Mouse (Mus musculus) skeletal muscle tissue, adult 2 months (tissue): Measurements from ENCODE around the gene Tnfrsf18.

Experiments used
- DNase-seq: peaks from one replicate; pipeline ENCODE4 v3.0.0-alpha.2; 2012; ENCODE audit warnings: low read depth, low spot score

Gene Tnfrsf18

DNA sequence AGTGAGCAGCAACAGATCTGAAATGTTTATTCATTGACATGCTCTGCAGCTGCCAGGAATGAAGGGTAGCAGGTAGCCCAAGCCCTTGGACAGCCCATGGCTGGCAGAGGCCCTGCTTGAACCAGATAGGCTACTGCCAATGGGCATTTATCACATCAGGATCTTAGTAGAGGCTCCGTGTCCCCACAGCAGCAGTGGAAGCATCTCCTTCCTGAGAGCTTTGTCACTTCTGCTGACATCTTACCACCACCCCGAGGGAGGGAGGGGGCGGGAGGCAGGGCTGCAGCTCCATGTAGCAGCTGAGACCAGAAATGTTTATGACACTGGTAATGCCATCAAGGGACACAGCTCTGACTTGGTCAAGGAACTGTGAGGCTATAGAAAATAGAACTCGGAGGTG, 6.9 kb downstream of the Tnfrsf18 start:
- DNase-seq = no peak

DNA sequence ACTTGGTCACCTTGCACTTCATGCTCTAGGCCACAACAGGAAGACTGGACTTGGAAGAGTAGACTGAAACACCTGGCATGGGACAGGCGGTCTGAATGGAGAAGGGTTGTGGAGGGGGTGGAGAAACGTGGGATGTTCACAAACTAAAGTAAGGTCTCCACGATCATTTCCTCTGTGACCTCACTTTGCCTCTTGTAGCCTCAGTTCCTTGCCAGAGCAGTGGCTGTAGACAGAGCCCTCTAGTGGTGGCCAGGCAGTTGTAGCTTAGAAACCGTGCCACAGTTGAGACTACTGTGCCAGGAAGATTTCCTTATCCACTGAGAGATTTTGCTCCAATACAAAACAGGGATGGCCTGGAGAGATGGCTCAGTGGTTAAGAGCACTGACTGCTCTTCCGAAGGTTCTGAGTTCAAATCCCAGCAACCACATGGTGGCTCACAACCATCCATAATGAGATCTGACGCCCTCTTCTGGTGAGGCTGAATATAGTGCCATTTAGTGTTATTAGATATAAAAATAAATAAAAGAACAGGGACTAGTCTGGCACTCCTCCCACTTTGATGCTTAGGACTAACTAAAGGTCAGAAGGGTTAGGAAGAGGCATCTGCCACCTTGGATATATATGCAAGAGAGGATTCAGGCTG, 7.6 kb downstream of the Tnfrsf18 start:
- DNase-seq = peak; percentile 55

DNA sequence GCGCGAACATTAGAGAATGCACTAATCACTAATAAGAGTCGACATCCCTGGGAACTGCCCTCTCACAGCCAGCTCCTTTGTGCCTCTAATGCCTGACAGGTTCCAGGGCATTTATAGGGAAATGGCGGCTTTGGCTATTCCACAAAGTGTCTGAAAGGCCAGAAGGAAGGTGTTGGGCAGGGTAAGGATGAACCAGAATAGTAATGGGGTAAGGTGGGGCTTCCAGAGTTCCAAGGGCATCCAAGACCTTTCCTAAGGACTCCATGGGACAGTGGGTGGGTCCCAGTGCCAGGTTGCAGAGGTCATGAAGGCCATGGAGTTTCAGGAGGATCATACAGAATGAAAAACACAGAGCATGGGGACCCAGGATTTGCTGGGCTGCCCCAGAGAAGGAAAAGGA, 8.3 kb downstream of the Tnfrsf18 start:
- no peak for DNase-seq

DNA sequence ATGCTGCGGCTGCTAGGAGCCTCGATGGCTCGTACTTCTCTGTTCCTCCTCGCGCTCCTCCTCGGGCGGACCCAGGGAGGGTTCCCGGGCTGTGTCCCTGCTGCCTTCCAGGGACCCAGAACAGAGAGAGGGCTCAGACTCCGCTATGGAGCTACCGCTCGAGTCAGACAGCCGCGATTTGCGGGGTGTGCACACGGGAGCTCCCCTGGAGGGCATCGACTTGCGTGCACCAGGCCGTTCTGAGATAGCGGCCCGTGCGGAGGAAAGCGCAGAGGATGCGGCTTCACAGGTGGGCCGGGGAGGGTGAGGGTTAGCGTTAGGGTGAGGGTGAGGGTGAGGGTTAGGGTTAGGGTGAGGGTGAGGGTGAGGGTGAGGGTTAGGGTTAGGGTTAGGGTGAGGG, 8.9 kb downstream of the Tnfrsf18 start:
- no peak for DNase-seq

DNA sequence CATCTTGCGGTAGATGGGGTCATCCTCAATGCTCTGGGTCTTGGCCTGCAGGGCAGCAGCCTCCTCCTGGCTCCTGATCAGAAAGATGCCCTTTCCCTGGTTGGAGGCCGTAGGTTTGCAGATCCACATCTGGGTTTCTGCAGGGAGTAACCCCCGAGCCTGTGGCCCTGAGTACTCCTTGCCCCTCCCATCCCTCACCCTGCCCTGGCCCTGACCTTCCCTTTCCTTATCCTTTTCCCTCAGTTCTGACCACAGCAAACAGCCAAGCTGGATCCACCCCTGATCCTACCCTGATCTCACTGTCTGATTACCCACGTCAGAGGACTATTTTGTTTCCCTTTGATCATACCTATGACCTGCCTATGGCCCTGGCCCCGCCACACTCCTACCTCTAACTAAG, 18.8 kb downstream of the Tnfrsf18 start:
- DNase-seq = no peak

- no peak for DNase-seq
These were observed 23.8 kb downstream of the Tnfrsf18 start for GRCm38 (mm10) chr4:156049779-156050178.

GRCm38 (mm10) chr4:156050391-156050980, 24.5 kb downstream of the Tnfrsf18 start:
- no peak for DNase-seq

DNA sequence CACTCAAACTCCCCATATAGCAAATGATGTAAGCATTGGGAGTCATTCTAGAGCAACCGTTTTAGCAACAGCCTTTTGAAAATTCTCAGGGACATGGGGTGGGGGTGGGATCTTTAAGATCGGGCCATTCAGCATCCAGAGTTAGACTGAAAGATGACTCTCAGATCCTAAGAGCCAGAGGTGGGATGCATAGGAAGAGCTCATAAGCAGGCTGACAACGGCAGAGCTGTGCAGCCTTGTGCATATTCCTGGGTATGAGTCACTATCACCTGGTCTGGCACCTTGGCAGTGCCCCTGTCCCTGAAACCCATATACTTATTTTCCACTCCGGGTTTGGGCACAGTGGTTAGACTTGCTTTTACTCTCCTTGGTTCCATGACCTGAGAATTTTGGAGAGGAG, 27.1 kb downstream of the Tnfrsf18 start:
- no peak for DNase-seq

GRCm38 (mm10) chr4:156054130-156054529, 28.2 kb downstream of the Tnfrsf18 start:
- DNase-seq = no peak

DNA sequence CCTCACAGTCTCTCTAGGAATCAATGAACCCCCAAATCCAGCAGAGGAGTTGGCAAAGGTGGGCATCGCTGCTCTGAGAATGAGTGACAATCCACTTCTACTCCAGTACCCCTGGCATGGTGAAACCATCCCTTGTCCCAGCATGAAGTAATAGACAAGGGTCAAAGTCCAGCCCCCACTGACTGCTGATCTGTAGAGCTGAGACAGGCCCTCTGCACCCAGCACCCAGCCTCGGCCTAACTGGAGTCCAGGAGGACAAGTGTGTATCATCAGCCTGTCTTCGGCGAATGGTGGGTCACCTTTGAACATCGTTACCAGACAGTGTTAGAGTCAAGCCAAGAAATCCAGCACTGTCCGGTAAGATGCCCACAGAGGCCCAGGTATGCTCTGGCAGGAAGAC, 28.6 kb downstream of the Tnfrsf18 start:
- no peak for DNase-seq

DNA sequence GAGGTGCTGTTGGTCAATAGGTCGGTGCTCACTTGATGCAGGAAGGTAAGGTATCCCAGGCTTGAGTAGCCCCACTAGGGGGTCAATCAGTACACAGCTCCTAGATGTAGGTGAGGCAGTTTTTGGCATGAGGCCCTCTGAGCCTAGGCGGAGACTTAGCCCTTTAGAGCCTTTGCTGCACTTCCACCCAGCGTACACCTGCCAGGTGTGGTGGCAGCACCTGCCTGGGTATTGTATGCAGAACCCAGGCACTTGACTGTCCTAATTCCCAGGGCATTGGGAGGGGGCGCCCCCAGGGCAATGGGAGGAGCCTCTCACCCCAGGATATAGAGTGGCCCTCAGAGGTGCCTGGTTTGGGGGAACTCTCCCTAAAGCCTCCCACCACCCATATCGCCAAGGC, 29.2 kb downstream of the Tnfrsf18 start:
- DNase-seq = no peak

DNA sequence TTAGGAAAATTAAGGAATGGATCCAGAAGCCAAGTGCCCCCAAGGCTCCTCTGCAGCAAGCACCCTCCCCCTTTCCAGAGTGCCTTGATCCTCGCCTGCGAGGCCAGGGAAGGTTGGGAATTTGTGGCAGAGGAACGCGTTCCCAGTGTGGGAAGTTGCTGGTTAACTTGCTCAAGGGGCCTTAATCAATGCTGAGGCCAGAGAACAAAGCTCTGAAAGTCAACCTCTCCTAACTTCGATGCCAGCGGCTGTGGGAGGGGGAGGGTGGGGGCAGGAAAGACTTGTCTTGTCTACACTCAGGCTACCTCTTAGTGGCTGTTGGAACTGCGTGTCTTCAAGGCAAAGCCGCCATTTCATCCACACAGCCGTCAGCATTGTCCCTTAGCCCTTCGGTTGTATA, 31.7 kb downstream of the Tnfrsf18 start:
- DNase-seq = no peak

DNA sequence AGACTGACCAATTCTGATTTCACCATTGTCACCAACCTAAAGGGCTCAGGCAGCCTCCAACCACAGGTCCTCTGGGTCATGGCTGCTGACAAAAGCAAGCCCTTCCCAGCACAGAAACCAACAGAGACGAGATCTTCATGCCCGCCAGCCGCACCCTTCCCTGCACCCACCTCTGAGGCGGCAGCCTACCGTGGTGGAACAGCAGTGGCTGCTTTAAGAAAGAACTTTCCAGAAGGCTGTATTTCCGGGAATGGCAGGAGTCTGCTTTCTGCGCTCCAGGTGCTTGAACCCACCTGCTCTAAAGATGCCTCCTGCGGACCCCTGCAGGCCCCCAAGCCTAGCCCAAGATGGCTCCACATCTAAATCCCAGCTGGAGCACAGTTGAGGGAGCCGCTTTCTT, 32.9 kb downstream of the Tnfrsf18 start:
- DNase-seq = no peak

GRCm38 (mm10) chr4:156059261-156059660, 33.3 kb downstream of the Tnfrsf18 start, which contains the start of gene Ttll10:
Gene Ttll10 (minus strand): TSS chr4:156059414.
- DNase-seq = no peak

- no peak for DNase-seq
These were observed 33.7 kb downstream of the Tnfrsf18 start for GRCm38 (mm10) chr4:156059713-156060112.

DNA sequence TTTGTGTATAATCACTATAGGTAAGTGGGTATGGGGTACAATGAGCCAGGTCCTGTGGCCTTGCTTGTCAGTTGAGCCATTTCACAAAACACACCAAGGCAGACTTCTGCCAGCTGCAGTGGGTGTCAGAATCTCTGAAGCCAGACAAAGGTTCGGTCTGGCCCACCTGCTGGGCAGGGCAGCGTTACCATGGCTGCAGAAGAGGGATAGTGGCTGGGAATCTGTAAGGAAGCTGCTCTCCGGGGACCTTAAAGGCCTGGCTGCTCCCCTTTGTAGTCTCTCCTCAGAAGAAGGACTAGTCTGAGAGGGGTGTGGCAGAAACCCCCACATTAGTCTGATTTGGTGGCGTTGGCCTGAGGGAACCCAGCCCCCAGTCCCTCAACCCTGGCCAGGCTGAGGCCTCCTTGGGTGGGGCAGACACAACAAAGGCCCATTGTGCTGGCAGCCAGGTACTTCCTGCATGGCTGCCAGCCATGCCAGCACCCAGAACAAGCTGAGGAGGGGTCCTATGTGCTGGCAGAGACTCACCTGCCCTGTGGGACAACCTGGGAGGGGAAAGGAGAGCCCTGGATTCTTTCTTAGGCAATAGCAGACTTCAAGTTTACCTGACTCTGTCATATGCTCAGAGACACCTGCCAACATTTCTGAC, 38.0 kb downstream of the Tnfrsf18 start:
- DNase-seq = no peak

DNA sequence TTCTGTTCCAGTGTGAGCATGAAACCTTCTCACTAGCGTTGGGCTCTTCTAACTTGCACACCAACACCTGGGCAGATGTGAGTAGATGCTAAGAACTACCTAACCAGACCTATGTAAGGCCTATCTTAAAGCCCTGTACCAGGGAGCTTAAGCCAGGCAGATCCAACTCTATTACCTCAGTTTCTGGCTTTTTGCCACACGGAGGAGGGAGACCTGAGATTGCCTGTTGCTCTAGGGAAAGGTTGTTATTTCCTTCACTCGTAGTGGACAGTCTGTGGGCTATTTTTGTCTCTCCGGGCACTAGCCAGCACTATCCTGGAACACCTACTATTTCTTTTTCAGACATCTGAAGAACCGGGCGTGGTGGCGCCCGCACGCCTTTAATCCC, 38.5 kb downstream of the Tnfrsf18 start:
- DNase-seq = peak; percentile 43

DNA sequence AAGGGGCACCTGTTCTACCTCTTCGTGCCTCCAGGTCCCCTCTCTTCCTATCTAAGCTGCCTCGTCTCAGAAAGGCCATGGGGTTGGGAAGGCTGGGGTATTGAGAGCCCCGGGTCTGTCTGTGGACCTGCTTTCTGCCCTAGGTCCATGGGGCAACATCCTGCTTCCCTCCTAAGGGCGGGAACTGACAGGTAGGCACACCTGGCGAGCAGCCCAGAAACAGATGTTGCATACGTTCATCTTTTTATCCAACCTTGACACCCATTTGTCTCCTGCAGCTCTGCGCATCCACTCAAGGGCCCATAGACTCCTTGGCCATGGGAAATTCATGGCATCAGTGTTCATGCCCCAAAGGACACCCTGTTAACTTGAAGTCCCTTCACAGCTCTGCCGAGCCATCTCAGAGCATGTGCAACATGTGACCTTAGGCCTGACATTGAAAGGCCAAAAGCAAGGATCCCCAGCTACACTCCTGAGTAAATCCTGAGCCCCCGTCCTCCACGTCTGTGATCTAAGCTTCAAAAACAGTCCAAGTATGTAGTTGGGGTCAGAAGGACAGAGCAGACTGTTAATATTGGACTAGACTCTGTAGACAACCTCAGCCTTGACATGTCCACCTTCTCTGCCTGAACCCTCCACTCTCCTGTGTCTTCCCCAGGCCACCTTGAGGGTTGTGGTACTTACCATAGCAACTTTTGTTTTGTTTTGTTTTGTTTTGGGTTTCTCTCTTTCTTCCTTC, 39.4 kb downstream of the Tnfrsf18 start:
- DNase-seq = no peak

GRCm38 (mm10) chr4:156067256-156067949, 41.4 kb downstream of the Tnfrsf18 start:
- DNase-seq = no peak

GRCm38 (mm10) chr4:156069701-156070100, 43.7 kb downstream of the Tnfrsf18 start:
- DNase-seq = no peak

- DNase-seq = no peak
These were observed 44.3 kb downstream of the Tnfrsf18 start for GRCm38 (mm10) chr4:156070276-156070675.

DNA sequence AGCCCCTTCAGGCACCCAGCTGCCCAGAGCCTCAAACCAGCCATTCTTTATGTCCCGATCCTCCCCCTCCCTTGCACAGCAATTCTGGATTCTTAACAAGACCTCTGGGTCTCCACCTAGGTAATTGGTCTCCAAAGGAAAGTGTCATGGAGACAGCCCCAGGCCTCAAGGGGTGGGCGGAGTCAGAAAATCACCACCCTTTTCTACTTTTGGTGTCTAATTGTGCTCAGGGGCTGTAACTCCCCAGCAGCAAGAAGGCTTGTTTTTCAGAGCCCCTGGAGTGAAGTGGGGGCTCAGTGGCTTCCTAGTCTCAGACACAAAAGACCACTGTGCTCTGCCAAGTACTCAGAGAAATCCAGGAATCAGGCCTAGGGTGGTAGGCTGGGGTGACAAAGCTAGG, 44.8 kb downstream of the Tnfrsf18 start:
- DNase-seq = no peak
